Mouse (Mus musculus) cerebellum, adult 2 months (tissue): ENCODE results near the gene 1700020A23Rik. TPM values are rescaled to one million over a fixed set of nuclear protein-coding genes. Genes with fewer than 3 reads are reported as not detected.
A peak's percentile ranks its signal among the peaks of the same experiment; 100 is the strongest.
"Not testable (repeated sequence)": the region's sequence is repeated elsewhere in the genome, so short reads cannot be mapped to it uniquely, and the experiment has no call there.

ENCODE experiments used
- DNase-seq, 2 experiments: peaks; one replicate each; pipeline ENCODE4 v3.0.0; 2021
- H3K27ac ChIP-seq: fragments of 200-500 bp; 2 replicates; pipeline ENCODE4 v1.5.1; 2012; ENCODE audit warnings: low read length, control low read depth, inconsistent platforms; ENCODE audit not compliant: insufficient read depth
- H3K27me3 ChIP-seq: fragments of 200-500 bp; 2 replicates; pipeline ENCODE4 v1.6.1; 2012; ENCODE audit warnings: inconsistent platforms, mild to moderate bottlenecking, low read length, moderate library complexity; ENCODE audit not compliant: control insufficient read depth, insufficient read depth
- H3K4me1 ChIP-seq: fragments of 200-500 bp; 2 replicates; pipeline ENCODE4 v1.6.1; 2011; ENCODE audit warnings: low read length; ENCODE audit not compliant: control insufficient read depth, insufficient read depth
- H3K4me3 ChIP-seq: fragments of 200-500 bp; replicated peaks from 2 replicates; pipeline ENCODE3; 2011; ENCODE audit warnings: mild to moderate bottlenecking, low read depth, low read length, control low read depth; ENCODE audit not compliant: insufficient read depth
- CTCF ChIP-seq: fragments of 200-500 bp; IDR thresholded peaks from 2 replicates; pipeline ENCODE4 v1.5.1; 2011; ENCODE audit warnings: low read depth, mild to moderate bottlenecking, control low read depth, low read length, moderate library complexity, borderline replicate concordance; ENCODE audit not compliant: insufficient read depth
- POLR2A ChIP-seq: fragments of 200-500 bp; IDR thresholded peaks from 2 replicates; pipeline ENCODE4 v1.6.1; 2011; ENCODE audit warnings: low read length, control low read depth, borderline replicate concordance; ENCODE audit not compliant: insufficient read depth
- WGBS: fragments of 180-500 bp; shearing (Covaris S2); methylation state at CpG from one replicate; pipeline ENCODE4 v1.1.7; 2018; 5-methylcytosine and 5-hydroxymethylcytosine counted together
- polyA plus RNA-seq: library from polyadenylated mRNA; depleted of rRNA; stranded (reverse); fragments of >200 nt; gene quantifications from 2 replicates; pipeline ENCODE4 v1.2.3, GENCODE M21; 2012; rRNA removed

The 1700020A23Rik gene
- polyA plus RNA-seq: not detected in 2 replicates

DNA sequence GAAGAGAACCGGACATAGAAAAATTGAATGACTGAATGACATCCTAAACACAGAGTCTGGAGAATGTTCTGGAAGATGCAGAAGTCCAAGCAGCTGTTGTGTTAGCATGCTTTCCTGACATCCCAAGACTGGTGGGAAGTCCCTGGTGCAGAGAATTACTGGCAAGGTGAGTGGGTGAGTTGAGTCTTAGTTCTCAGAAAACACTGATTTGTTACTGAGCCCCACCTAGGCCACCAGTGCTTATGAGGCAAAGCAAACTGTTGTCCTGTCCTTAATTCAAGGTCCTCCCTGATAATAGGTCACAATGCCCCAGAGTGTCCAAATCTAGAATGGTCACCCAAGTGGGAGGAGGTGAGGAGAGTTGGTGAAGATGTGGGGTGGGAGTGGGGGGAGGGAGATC, at the start of gene 1700020A23Rik, which contains the start of gene Gm28372:
TSS of gene 1700020A23Rik (plus strand) at position 321 of the 400 bp plus-strand sequence.
TSS of gene Gm28372 (plus strand) at position 301 of the 400 bp plus-strand sequence.
- TF ChIP-seq CTCF: no peak
- TF ChIP-seq POLR2A: no peak
- 93% methylated on average over 1 of the region's 1 CpGs for WGBS
- Histone ChIP-seq H3K4me3 (no peak within 1 kb of the TSS), H3K27me3 (no peaks in the 10 kb centered on the region), H3K4me1 (no peaks in the 10 kb centered on the region), H3K27ac (no peak within 1 kb of the TSS)
- DNase-seq: no peak

DNA sequence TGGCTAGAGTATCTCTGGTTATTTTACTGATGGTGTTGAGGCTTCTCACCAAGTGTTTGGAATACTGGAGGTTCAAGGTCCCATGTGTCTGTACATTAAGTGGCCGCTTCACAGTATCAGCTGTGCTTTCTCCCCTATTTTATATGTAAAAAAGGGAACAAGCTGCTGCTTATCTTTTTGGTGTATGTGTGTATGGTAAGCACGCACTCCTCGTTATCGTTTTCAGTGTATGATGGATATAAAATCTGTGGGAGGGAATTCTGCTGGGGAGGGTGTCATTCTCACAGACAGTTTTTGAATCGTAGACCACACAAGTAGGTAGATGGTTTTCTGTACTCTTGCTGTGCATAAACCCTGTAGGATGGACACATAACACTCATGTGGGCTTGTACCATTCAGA, 47.5 kb upstream of the 1700020A23Rik start:
- H3K27ac ChIP-seq: no peak overlapping the region
- 91% methylated on average over 5 of the region's 5 CpGs for WGBS
- no peak for DNase-seq
- peaks cover 2% of the 10 kb centered on the region; the same call in 1 of the 2 replicates for H3K27me3 ChIP-seq
- H3K4me1 ChIP-seq: no peaks in the 10 kb centered on the region
- TF ChIP-seq POLR2A (no peak), CTCF (no peak)
- no peak overlapping the region for H3K4me3 ChIP-seq

DNA sequence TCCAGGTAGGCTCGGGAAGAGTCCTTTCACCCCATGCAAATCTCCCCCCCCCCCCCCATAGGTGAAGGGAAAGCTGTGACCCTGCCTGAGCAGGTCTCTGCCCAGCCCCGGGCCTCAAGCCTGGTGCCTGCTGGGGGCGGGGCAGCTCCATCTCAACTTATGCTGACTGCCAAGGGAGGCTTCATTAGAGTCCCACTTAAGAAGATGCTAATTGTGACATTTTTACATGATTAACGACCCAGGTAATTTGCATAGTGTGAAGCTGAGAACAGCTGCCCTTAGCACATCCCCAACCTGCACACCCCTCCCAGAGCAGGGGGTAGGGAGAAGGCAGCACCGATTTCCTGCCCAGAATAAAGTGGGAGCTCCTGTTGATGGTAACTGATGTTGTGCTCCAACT, 46.2 kb upstream of the 1700020A23Rik start:
- Histone ChIP-seq H3K27me3 (peaks cover 2% of the 10 kb centered on the region; the same call in 1 of the 2 replicates), H3K4me1 (no peaks in the 10 kb centered on the region), H3K4me3 (no peak overlapping the region), H3K27ac (no peak overlapping the region)
- WGBS: 28% methylated on average over 5 of the region's 5 CpGs
- no peak for DNase-seq
- no peak for TF ChIP-seq CTCF
- TF ChIP-seq POLR2A: no peak

DNA sequence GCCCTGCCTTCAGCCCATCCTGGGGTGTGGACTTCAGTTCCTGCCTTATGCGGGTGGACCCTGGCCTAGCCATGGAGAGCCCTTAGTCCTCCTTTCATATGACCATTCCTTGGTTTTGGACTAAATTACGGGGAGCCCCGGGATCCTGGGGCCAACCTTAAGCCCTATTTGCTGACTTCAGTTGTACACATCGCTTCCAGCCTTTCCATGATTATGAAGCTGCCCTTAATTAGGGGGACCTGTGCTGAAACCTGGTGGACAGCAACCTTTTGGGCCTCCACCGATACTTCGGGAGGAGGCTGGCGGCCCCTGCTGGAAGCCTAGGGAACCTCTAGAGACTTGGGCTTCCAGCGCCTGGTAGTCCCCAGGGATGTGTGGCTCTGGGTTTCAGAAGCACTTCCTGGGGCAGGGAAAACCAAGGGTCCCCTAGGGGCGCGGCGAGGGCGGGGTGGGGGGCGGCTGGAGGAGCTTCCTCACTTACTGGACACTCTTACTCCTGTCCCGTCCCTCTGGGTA, 42.5 kb upstream of the 1700020A23Rik start:
- peak; percentile 11 to 20 for DNase-seq
- Histone ChIP-seq H3K4me1 (no peaks in the 10 kb centered on the region), H3K27me3 (peaks cover 3% of the 10 kb centered on the region; the same call in 1 of the 2 replicates), H3K27ac (no peak overlapping the region), H3K4me3 (no peak overlapping the region)
- peak; percentile 39; the same call in 1 of the 2 replicates for TF ChIP-seq CTCF
- TF ChIP-seq POLR2A: no peak
- 5% methylated on average over 14 of the region's 14 CpGs for WGBS

DNA sequence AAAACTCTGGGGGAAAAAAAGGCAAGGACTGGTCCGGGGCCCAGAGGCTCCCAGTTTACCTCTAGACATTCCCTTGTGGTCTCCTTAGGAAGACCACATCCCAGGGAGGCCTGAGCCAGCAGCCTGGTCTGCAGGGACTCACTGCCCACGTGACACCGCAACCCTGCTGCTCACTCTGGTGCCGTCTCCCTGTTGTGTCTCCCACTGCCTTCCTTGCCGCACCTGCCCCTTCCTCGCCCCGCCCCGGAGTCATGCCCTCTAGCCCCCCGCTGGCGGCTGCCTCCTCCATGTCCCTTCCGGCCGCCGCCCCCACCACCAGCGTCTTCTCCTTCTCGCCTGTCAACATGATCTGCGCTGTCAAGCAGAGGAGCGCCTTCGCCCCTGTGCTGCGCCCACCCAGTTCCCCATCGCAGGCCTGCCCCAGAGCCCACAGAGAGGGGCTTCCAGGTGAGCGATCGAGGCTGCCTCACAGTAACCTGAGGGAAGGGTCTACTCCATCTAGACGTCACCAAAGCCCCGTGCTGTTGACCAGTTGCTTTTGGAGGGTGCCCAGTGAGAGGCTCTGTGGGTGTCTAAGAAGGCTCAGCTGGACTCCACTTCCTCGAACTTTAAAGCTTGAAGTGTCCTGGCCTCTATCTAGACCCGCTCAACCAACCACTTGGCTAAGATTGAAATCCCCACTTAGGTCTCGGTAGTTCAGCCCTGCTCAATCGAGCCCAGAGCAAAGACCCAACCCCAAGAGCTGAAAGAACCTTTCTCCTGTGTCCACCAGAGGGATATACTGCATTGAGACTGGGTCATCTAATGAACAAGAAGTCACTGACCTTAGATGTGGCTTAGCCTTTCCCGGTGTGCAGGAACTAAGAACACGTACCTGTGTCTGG, 39.6 kb upstream of the 1700020A23Rik start:
- H3K4me3 ChIP-seq: no peak overlapping the region
- WGBS: 10% methylated on average over 30 of the region's 30 CpGs
- H3K27me3 ChIP-seq: peaks cover 3% of the 10 kb centered on the region; the same call in 1 of the 2 replicates
- H3K4me1 ChIP-seq: no peaks in the 10 kb centered on the region
- TF ChIP-seq POLR2A: no peak
- TF ChIP-seq CTCF: no peak
- no peak overlapping the region for H3K27ac ChIP-seq
- DNase-seq: no peak

DNA sequence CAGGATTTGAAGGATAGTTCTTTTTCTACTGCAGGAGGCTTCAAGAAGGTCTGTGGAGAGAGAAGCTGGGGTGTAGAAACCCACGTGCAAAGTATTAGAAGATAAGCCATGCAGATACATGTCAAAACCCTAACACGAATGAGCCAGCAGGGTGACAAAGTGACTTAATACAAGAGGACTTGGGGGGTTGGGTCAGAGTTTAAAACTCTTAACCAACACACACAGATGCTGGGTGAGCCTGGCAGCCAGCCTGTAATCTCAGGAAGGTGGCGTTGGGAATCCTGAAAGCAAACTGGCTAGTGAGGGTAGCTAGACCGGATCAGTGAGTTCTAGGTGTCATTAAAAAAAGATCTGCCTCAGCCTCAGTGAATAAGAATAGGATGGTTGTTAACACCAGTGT, 37.7 kb upstream of the 1700020A23Rik start:
- Histone ChIP-seq H3K27ac (no peak overlapping the region), H3K27me3 (peaks cover 2% of the 10 kb centered on the region; the same call in 1 of the 2 replicates), H3K4me1 (no peaks in the 10 kb centered on the region), H3K4me3 (no peak overlapping the region)
- TF ChIP-seq CTCF: no peak
- 55% methylated on average over 4 of the region's 4 CpGs for WGBS
- DNase-seq: no peak

DNA sequence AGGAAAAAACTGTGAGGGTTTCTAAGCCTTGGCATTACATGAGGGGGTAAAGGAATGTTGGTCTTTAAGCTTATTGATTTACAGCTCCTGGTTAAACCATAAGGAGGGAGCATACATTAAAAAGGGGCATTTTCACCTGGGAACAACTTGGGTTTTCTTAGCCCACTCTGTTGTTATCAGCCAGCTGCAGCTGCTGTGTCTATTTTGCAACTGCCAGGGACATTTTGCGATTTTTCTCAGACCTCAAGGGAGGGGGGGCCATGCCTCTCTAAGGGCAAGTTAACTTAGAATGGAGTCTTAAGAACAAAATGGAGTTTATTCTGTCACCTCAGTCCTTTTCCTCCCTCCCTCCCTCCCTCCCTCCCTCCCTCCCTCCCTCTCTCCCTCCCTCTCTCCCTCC, 32.0 kb upstream of the 1700020A23Rik start:
- not testable (repeated sequence) for H3K27ac ChIP-seq, DNase-seq, H3K4me1 ChIP-seq, H3K27me3 ChIP-seq, H3K4me3 ChIP-seq
- WGBS: 50% methylated on average over 1 of the region's 1 CpGs

DNA sequence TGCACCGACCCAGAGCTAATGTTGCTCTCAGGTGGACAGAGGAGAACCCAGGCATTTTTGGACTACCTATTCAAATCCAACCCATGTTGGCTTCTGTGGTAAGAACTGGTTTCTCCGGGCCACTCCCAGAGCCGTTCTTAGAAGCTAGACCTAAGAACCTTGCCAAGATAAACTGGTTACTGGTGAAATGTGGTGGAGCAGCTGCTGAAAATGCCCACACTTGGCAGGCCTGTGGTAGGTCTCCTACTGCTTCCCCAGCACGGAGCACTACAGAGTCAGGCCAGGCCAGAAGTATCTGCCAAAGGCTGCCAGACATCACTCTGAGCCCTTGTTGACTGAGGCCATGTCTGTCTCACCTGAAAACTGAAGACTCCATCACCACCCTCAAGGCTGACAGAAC, 30.1 kb upstream of the 1700020A23Rik start:
- TF ChIP-seq POLR2A: no peak
- no peak for TF ChIP-seq CTCF
- no peak overlapping the region for H3K27ac ChIP-seq
- WGBS: 5% methylated on average over 4 of the region's 4 CpGs
- DNase-seq: peak in 1 of 2 experiments; percentile 47
- no peaks in the 10 kb centered on the region for H3K4me1 ChIP-seq
- H3K27me3 ChIP-seq: no peaks in the 10 kb centered on the region; the same call in 1 of the 2 replicates
- no peak overlapping the region for H3K4me3 ChIP-seq

DNA sequence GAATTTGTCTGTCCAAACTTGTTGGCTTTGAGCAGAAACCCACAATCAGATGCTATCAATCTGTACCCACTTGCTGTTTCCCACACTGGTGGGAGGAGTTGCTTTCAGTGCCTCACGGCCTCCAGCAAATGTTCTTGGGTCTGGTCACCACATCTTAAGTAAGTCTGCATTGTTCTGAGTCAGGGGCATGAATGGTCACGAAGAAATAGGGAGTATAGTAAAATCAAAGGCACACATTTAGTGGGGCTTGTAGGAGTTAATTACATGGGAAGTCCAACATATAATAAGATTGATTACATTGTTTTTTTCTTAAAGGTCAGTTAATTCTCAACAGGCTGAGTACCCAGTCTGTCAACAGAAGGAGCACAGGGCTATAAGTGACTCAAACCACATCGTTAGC, 21.9 kb upstream of the 1700020A23Rik start:
- Histone ChIP-seq H3K27ac (no peak overlapping the region), H3K4me1 (no peaks in the 10 kb centered on the region), H3K27me3 (no peaks in the 10 kb centered on the region), H3K4me3 (no peak overlapping the region)
- DNase-seq: no peak
- TF ChIP-seq CTCF (no peak), POLR2A (no peak)
- WGBS: 54% methylated on average over 3 of the region's 3 CpGs
